Mouse (Mus musculus) stomach, postnatal 0 days (tissue): ENCODE data around the gene Slc35g1. TPM values are rescaled to one million over a fixed set of nuclear protein-coding genes. Genes with fewer than 3 reads are reported as not detected.

Experiments used
- ATAC-seq: fragments of 200-750 bp; cut with Nextera tagmentation; 2 replicates; pipeline ENCODE4 v1.8.0; 2017; ENCODE audit not compliant: low FRiP score, low TSS enrichment
- DNase-seq: peaks from one replicate; pipeline ENCODE4 v3.0.0-alpha.2; 2016; ENCODE audit warnings: low spot score
- H3K27ac ChIP-seq: fragments of 300-500 bp; sonication (generic); replicated peaks from 2 replicates; pipeline ENCODE4 v1.5.1; 2014; ENCODE audit warnings: mild to moderate bottlenecking, control low read depth
- H3K27me3 ChIP-seq: fragments of 300-500 bp; sonication (generic); 2 replicates; pipeline ENCODE4 v1.6.1; 2014; ENCODE audit warnings: low read length; ENCODE audit not compliant: control insufficient read depth, insufficient read depth
- H3K36me3 ChIP-seq: fragments of 300-500 bp; sonication (generic); 2 replicates; pipeline ENCODE4 v1.6.1; 2014; ENCODE audit warnings: low read length, mixed read lengths; ENCODE audit not compliant: control insufficient read depth, insufficient read depth
- H3K4me1 ChIP-seq: fragments of 300-500 bp; sonication (generic); replicated peaks from 2 replicates; pipeline ENCODE4 v1.6.1; 2014; ENCODE audit warnings: antibody characterized with exemption; ENCODE audit not compliant: control insufficient read depth, insufficient read depth
- H3K4me2 ChIP-seq: fragments of 300-500 bp; sonication (generic); replicated peaks from 2 replicates; pipeline ENCODE4 v1.6.1; 2014; ENCODE audit warnings: low read depth, mild to moderate bottlenecking, control low read depth, moderate library complexity
- H3K4me3 ChIP-seq: fragments of 300-500 bp; sonication (generic); 2 replicates; pipeline ENCODE4 v1.5.1; 2014; ENCODE audit warnings: low read depth, low read length, control low read depth
- H3K9ac ChIP-seq: fragments of 300-500 bp; sonication (generic); 2 replicates; pipeline ENCODE4 v1.6.1; 2014; ENCODE audit warnings: mild to moderate bottlenecking, low read length, control low read depth, mixed read lengths
- H3K9me3 ChIP-seq: fragments of 300-500 bp; sonication (generic); 2 replicates; pipeline ENCODE4 v1.6.1; 2016; ENCODE audit warnings: low read length; ENCODE audit not compliant: control insufficient read depth
- CTCF ChIP-seq: IDR thresholded peaks from 2 replicates; pipeline ENCODE4 v1.5.1; 2016; ENCODE audit warnings: antibody characterized with exemption, low read depth, mild to moderate bottlenecking, moderate library complexity
- EP300 ChIP-seq: optimal IDR thresholded peaks from 2 replicates; pipeline ENCODE3; 2016; ENCODE audit warnings: antibody characterized with exemption
- WGBS: fragments of 180-500 bp; shearing (Covaris S2); extraction: QIAGEN DNeasy Blood & Tissue Kit; methylation state at CpG from one replicate; pipeline ENCODE4 v1.1.7; 2014; 5-methylcytosine and 5-hydroxymethylcytosine counted together
- polyA plus RNA-seq: library from polyadenylated mRNA; unstranded; fragments of >200 nt; fragmentation: Nextera tagmentation; extraction: Ambion mirVana; gene quantifications from 2 replicates; pipeline ENCODE4 v1.2.1, GENCODE M21; 2015

The Slc35g1 gene
- polyA plus RNA-seq, 1 experiment from 2014 or later = 20.9 TPM

DNA sequence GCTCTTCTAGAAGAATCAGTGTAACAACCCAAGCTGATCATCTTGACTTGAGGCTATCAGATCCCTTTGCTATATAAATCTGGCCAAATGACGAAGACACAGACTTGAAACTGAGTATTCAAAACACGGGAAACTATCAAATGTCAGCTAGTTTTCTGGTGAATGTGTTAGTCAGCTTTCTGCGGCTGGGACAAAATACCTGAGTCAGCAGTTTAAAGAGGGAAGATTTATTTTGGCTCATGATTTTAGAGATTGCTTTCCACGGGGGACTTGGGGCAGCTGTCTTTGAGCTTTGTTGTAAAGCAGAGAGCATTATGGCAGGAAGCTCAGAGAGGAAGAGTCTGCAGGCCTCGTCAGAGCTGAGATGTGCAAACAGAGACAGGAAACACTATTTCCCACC is 50.0 kb downstream of the Slc35g1 start:
- no peak overlapping the region for H3K4me3 ChIP-seq
- no peaks in the 10 kb centered on the region for H3K36me3 ChIP-seq
- H3K9me3 ChIP-seq = no peaks in the 10 kb centered on the region
- WGBS = 59% methylated on average over 5 of the region's 5 CpGs
- TF ChIP-seq EP300 (no peak), CTCF (no peak)
- no peak overlapping the region for H3K9ac ChIP-seq
- no peak overlapping the region for H3K27ac ChIP-seq
- no peaks in the 10 kb centered on the region for H3K4me1 ChIP-seq
- H3K4me2 ChIP-seq = no peak overlapping the region
- ATAC-seq (no peak), DNase-seq (no peak)
- no peaks in the 10 kb centered on the region for H3K27me3 ChIP-seq

Other genes starting within 250 kb of the Slc35g1 start
- gene Fra10ac1, start 171.8 kb upstream of the Slc35g1 start, polyA plus RNA-seq = 22.7 and 22.8 TPM in 2 replicates
- gene Lgi1, start 131.4 kb upstream of the Slc35g1 start, polyA plus RNA-seq = 1.0 and 2.1 TPM in 2 replicates
- 6.2 and 7.2 TPM in 2 replicates for gene Plce1, start 85.1 kb downstream of the Slc35g1 start, polyA plus RNA-seq